Mouse (Mus musculus): ENCODE data around the gene Ptprj. TPM values are rescaled to one million over a fixed set of nuclear protein-coding genes. Genes with fewer than 3 reads are reported as not detected.

The Ptprj gene
- polyA plus RNA-seq, 1 experiment, result 23.2 TPM

DNA sequence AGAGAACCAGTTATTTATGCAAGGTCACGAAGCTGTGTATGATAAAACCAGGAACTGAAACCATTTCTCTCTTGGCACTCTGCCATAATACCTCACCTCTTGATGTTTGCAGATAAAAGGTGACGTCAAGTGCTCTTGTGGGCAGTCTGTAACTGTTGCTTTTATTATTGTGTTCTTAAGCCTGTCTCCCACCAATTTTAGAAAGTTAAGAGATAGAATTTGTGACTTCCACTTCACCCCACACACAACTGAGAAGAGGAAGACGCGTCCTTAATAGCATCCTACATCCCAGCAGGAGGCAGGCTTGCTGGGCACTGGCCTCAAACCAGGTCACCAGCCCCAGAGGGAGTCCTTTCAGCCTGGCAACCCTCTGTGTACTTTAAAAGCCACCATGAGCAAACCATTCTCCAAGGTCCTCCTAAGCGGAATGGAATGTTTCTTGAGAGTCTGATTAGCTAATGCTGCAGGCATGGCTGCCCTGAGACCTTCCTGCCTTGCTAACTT is 3.2 kb upstream of the Ptprj start:
- Histone ChIP-seq H3K4me1 (ENCODE audit: control insufficient read depth, insufficient read depth, low read length) (peaks cover 3% of the 10 kb centered on the region; the same call in 1 of the 2 replicates), H3K27me3 (replicated peaks; ENCODE audit: control insufficient read depth, insufficient read depth, low read length) (no peaks in the 10 kb centered on the region), H3K27ac (ENCODE audit: insufficient read depth, low read depth, low read length) (peak overlapping the region; percentile 41; the same call in 1 of the 2 replicates), H3K4me3 (ENCODE audit: insufficient read depth, low read depth, low read length) (no peak overlapping the region), H3K36me3 (ENCODE audit: control insufficient read depth, insufficient read depth, low read length) (no peaks in the 10 kb centered on the region)
- WGBS, result 33% methylated on average over 5 of the region's 5 CpGs
- TF ChIP-seq CTCF (conservative IDR thresholded peaks at IDR 0.05; ENCODE audit: insufficient read depth, insufficient read length, low read depth, low read length) (0 out of 2 replicates have a peak, but pooled peaks have one; percentile 17), POLR2A (IDR thresholded peaks at IDR 0.05; ENCODE audit: low read depth, low read length) (no peak)
- peak; percentile 59 for DNase-seq

DNA sequence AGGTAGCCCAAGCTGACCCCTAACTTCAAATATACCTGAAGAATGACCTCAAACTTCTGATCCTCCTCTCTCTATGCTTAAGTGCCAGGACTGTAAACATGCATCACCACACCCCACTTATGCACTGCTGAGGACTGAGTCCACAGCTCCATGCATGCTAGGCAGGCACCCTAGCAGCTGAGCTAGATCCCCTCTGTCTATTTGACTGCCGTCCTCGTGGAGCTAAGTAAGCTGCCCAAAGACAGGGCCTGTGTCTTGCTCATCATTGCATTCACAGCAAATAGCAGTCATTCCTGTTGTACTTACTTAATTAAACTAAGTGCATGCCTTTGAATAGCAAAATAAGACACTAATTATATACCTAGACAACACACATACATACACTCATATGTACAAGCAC is 2.4 kb upstream of the Ptprj start:
- TF ChIP-seq CTCF (conservative IDR thresholded peaks at IDR 0.05; ENCODE audit: insufficient read depth, insufficient read length, low read depth, low read length) (no peak), POLR2A (IDR thresholded peaks at IDR 0.05; ENCODE audit: low read depth, low read length) (no peak)
- no peak for DNase-seq
- 60% methylated on average over 2 of the region's 2 CpGs for WGBS

GRCm38 (mm10) chr2:90582311-90582710 is 1.9 kb upstream of the Ptprj start:
- no peak overlapping the region for H3K27ac ChIP-seq (ENCODE audit: insufficient read depth, low read depth, low read length)
- peaks cover 6% of the 10 kb centered on the region; the same call in 1 of the 2 replicates for H3K4me1 ChIP-seq (ENCODE audit: control insufficient read depth, insufficient read depth, low read length)
- no peak overlapping the region for H3K4me3 ChIP-seq (ENCODE audit: insufficient read depth, low read depth, low read length)
- no peaks in the 10 kb centered on the region for H3K36me3 ChIP-seq (ENCODE audit: control insufficient read depth, insufficient read depth, low read length)
- TF ChIP-seq POLR2A (IDR thresholded peaks at IDR 0.05; ENCODE audit: low read depth, low read length) (no peak), CTCF (conservative IDR thresholded peaks at IDR 0.05; ENCODE audit: insufficient read depth, insufficient read length, low read depth, low read length) (no peak)
- 64% methylated on average over 4 of the region's 4 CpGs for WGBS
- DNase-seq, result no peak
- H3K27me3 ChIP-seq (replicated peaks; ENCODE audit: control insufficient read depth, insufficient read depth, low read length), result no peaks in the 10 kb centered on the region

More for the DNA sequence above, 2.4 kb upstream of the Ptprj start:
- Histone ChIP-seq H3K4me1 (ENCODE audit: control insufficient read depth, insufficient read depth, low read length) (peaks cover 3% of the 10 kb centered on the region; the same call in 1 of the 2 replicates), H3K4me3 (ENCODE audit: insufficient read depth, low read depth, low read length) (no peak overlapping the region), H3K27me3 (replicated peaks; ENCODE audit: control insufficient read depth, insufficient read depth, low read length) (no peaks in the 10 kb centered on the region), H3K36me3 (ENCODE audit: control insufficient read depth, insufficient read depth, low read length) (no peaks in the 10 kb centered on the region), H3K27ac (ENCODE audit: insufficient read depth, low read depth, low read length) (no peak overlapping the region)

GRCm38 (mm10) chr2:90581796-90582125 is 1.3 kb upstream of the Ptprj start:
- H3K27ac ChIP-seq (ENCODE audit: insufficient read depth, low read depth, low read length), result no peak overlapping the region
- TF ChIP-seq CTCF (conservative IDR thresholded peaks at IDR 0.05; ENCODE audit: insufficient read depth, insufficient read length, low read depth, low read length), result no peak
- no peak for TF ChIP-seq POLR2A (IDR thresholded peaks at IDR 0.05; ENCODE audit: low read depth, low read length)
- WGBS, result 75% methylated on average over 1 of the region's 1 CpGs

DNA sequence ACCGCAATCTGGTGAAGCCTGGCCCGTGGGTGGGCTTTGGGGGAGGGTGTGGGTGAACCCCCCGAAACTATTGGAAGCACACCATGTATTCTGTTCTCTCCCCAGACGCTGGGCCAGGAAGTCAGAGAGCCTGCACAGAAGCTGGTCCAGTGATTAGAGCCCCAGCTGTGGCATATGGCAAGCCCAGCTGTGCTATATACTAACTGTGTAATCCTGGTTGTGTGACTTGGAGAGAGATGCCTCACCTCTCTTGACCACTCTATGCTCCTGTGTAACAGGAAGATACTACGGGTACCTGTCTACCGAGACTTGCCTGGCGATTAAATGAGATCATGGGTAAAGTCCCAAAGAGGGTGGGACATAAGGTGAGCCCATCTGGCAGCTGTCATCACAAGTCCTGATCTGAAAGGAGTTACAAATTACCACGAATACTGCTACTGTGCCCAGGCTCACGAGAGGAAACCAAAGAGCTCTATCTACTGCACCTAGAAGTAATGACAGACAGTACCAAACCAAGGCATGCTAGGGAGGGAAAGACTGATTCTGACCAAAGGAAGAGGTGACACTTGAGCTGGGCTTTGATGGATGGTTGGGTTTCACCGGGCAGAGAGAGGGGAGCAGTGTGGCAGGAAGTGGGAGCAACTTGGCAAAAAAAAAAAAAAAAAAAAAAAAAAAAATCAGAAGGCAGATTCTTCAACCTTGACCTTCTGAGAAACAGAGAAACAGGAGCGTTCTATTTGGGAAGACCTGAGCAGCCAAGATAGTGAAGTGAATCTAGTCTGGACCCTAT is 754 bp upstream of the Ptprj start:
- Histone ChIP-seq H3K27me3 (replicated peaks; ENCODE audit: control insufficient read depth, insufficient read depth, low read length) (no peaks in the 10 kb centered on the region), H3K4me3 (ENCODE audit: insufficient read depth, low read depth, low read length) (peak overlapping the region; percentile 94), H3K36me3 (ENCODE audit: control insufficient read depth, insufficient read depth, low read length) (no peaks in the 10 kb centered on the region), H3K27ac (ENCODE audit: insufficient read depth, low read depth, low read length) (peak overlapping the region; percentile 69), H3K4me1 (ENCODE audit: control insufficient read depth, insufficient read depth, low read length) (peaks cover 10% of the 10 kb centered on the region; the same call in 1 of the 2 replicates)
- TF ChIP-seq POLR2A (IDR thresholded peaks at IDR 0.05; ENCODE audit: low read depth, low read length) (no peak), CTCF (conservative IDR thresholded peaks at IDR 0.05; ENCODE audit: insufficient read depth, insufficient read length, low read depth, low read length) (no peak)
- peak; percentile 24 for DNase-seq
- 15% methylated on average over 11 of the region's 11 CpGs for WGBS

More at GRCm38 (mm10) chr2:90581796-90582125, 1.3 kb upstream of the Ptprj start:
- no peak for DNase-seq
- Histone ChIP-seq H3K4me1 (ENCODE audit: control insufficient read depth, insufficient read depth, low read length) (peaks cover 6% of the 10 kb centered on the region; the same call in 1 of the 2 replicates), H3K36me3 (ENCODE audit: control insufficient read depth, insufficient read depth, low read length) (no peaks in the 10 kb centered on the region), H3K27me3 (replicated peaks; ENCODE audit: control insufficient read depth, insufficient read depth, low read length) (no peaks in the 10 kb centered on the region), H3K4me3 (ENCODE audit: insufficient read depth, low read depth, low read length) (no peak overlapping the region)

GRCm38 (mm10) chr2:90579728-90580235 is 665 bp downstream of the Ptprj start:
- under 1% methylated on average over 43 of the region's 44 CpGs for WGBS
- DNase-seq, result peak; percentile 74
- Histone ChIP-seq H3K27ac (ENCODE audit: insufficient read depth, low read depth, low read length) (peak overlapping the region; percentile 84), H3K4me1 (ENCODE audit: control insufficient read depth, insufficient read depth, low read length) (peaks cover 10% of the 10 kb centered on the region; the same call in 1 of the 2 replicates), H3K36me3 (ENCODE audit: control insufficient read depth, insufficient read depth, low read length) (no peaks in the 10 kb centered on the region), H3K4me3 (ENCODE audit: insufficient read depth, low read depth, low read length) (peak overlapping the region; percentile 94), H3K27me3 (replicated peaks; ENCODE audit: control insufficient read depth, insufficient read depth, low read length) (no peaks in the 10 kb centered on the region)
- TF ChIP-seq CTCF (conservative IDR thresholded peaks at IDR 0.05; ENCODE audit: insufficient read depth, insufficient read length, low read depth, low read length), result peak; percentile 29; the same call in 1 of the 2 replicates
- no peak for TF ChIP-seq POLR2A (IDR thresholded peaks at IDR 0.05; ENCODE audit: low read depth, low read length)

Measured in kidney, adult 2 months (tissue).